ENCODE assay signal across 10 mouse cellular contexts in genomic region chr8:84024171-84024570, GRCm38 (mm10). TPM values are rescaled to one million over a fixed set of nuclear protein-coding genes. Genes with fewer than 3 reads are reported as not detected.
A peak's percentile ranks its signal among the peaks of the same experiment; 100 is the strongest.
DNase-seq lines count a peak whose midpoint lies in the region; ATAC-seq and TF ChIP-seq lines count a peak whose summit lies in the region.
"Had no signal": no experiment of that assay in that cellular context is flagged by ENCODE, and none has a peak within 500 bp of the region (broad histone marks: within the 10 kb centered on the region; RNA-seq: fewer than 3 reads in every experiment).

No protein-coding gene starts in this region.

- TF ChIP-seq CTCF in liver, postnatal 0 days (IDR thresholded peaks at IDR 0.05; ENCODE audit: low read depth) = peak; percentile 79

- H3K27me3 ChIP-seq in heart, embryonic 15.5 days = peaks cover 62% of the 10 kb centered on the region
- H3K27me3 ChIP-seq in liver, postnatal 0 days (ENCODE audit: insufficient read depth, low read length) = peaks cover 61% of the 10 kb centered on the region

- H3K9me3 ChIP-seq in heart, embryonic 15.5 days (replicated peaks) = no peaks in the 10 kb centered on the region
- no peaks in the 10 kb centered on the region for H3K9me3 ChIP-seq in liver, postnatal 0 days (ENCODE audit: low read length)
- H3K9me3 ChIP-seq: embryonic facial prominence, embryonic 12.5 days; limb, embryonic 15.5 days had no signal

- no peak for TF ChIP-seq EP300 in liver, postnatal 0 days (IDR thresholded peaks at IDR 0.05; ENCODE audit: low read depth)

- H3K27ac ChIP-seq in heart, embryonic 15.5 days = peak overlapping the region; percentile 66; the same call in 1 of the 2 replicates
- H3K27ac ChIP-seq in liver, postnatal 0 days (ENCODE audit: low read depth) = no peak overlapping the region
- H3K27ac ChIP-seq: embryonic facial prominence, embryonic 12.5 days; limb, embryonic 15.5 days had no signal

- H3K4me3 ChIP-seq in heart, embryonic 15.5 days = no peak overlapping the region
- no peak overlapping the region for H3K4me3 ChIP-seq in liver, postnatal 0 days (ENCODE audit: low read depth, low read length)
- H3K4me3 ChIP-seq: embryonic facial prominence, embryonic 12.5 days; limb, embryonic 15.5 days had no signal

- no peak for ATAC-seq in heart, embryonic 15.5 days (replicated peaks; ENCODE audit: insufficient number of reproducible peaks, insufficient read depth, low FRiP score, low read depth)
- ATAC-seq in liver, postnatal 0 days = no peak

- no peak overlapping the region for H3K9ac ChIP-seq in heart, embryonic 15.5 days
- H3K9ac ChIP-seq in liver, postnatal 0 days (replicated peaks) = no peak overlapping the region
- H3K9ac ChIP-seq: embryonic facial prominence, embryonic 12.5 days; limb, embryonic 15.5 days had no signal

- DNase-seq in heart, adult 11 months = no peak
- DNase-seq in 416B (ENCODE audit: low read depth) (peak; percentile 55), ES-CJ7 (ENCODE audit: low read depth, low spot score) (peak; percentile 94)
- peak; percentile 80 for DNase-seq in gastrocnemius, postnatal 10 days
- peak; percentile 75 for DNase-seq in liver, postnatal 0 days
- peak; percentile 70 for DNase-seq in thymus, postnatal 0 days (ENCODE audit: low spot score)
- DNase-seq in urinary bladder, adult 2 months (ENCODE audit: low spot score) = no peak

- WGBS in heart, embryonic 15.5 days = 21% methylated on average over 10 of the region's 10 CpGs
- WGBS in liver, postnatal 0 days (ENCODE audit: insufficient replicate concordance) = 11% methylated on average over 10 of the region's 10 CpGs

- H3K4me2 ChIP-seq in heart, embryonic 15.5 days = no peak overlapping the region
- H3K4me2 ChIP-seq in liver, postnatal 0 days (ENCODE audit: low read depth, low read length) = no peak overlapping the region
- H3K4me2 ChIP-seq: embryonic facial prominence, embryonic 12.5 days; limb, embryonic 15.5 days had no signal

- H3K36me3 ChIP-seq in heart, embryonic 15.5 days = no peaks in the 10 kb centered on the region
- H3K36me3 ChIP-seq in liver, postnatal 0 days (replicated peaks; ENCODE audit: insufficient read depth, low read length) = no peaks in the 10 kb centered on the region
- H3K36me3 ChIP-seq: embryonic facial prominence, embryonic 12.5 days; limb, embryonic 15.5 days had no signal

- peaks cover 47% of the 10 kb centered on the region for H3K4me1 ChIP-seq in heart, embryonic 15.5 days (replicated peaks)
- peaks cover 4% of the 10 kb centered on the region for H3K4me1 ChIP-seq in liver, postnatal 0 days (ENCODE audit: insufficient read depth)

RNA-seq across cellular contexts. Expression of gene Palm3, which starts 2.9 kb away (rescaled TPM):
- polyA plus RNA-seq in heart, embryonic 15.5 days (2015; fragmentation: Nextera tagmentation; extraction: Ambion mirVana) = 1.2 and 1.9 TPM in 2 replicates
- total RNA-seq in gastrocnemius, postnatal 10 days (2021) = 1 to 10 TPM in 1 of 2 experiments, under 1 TPM in 1; 0.99 to 1.1 TPM
- 0.04 TPM in 1 of 2 replicates, not detected in the other for polyA plus RNA-seq in liver, postnatal 0 days (2015; fragmentation: Nextera tagmentation; extraction: Ambion mirVana)
- 5.1 and 5.8 TPM in 2 replicates for polyA plus RNA-seq in thymus, postnatal 0 days (2015; fragmentation: Nextera tagmentation; extraction: Ambion mirVana)
- polyA plus RNA-seq in urinary bladder, adult 2 months (2012; rRNA removed) = 0.21 and 0.24 TPM in 2 replicates

RNA-seq across cellular contexts. Expression of gene 2210011C24Rik, which starts 12.2 kb away (rescaled TPM):
- polyA plus RNA-seq in heart, embryonic 15.5 days (2015; fragmentation: Nextera tagmentation; extraction: Ambion mirVana) = 0.31 and 0.57 TPM in 2 replicates
- 1 to 10 TPM; 1.7 to 2.0 TPM for total RNA-seq in gastrocnemius, postnatal 10 days (2021)
- polyA plus RNA-seq in liver, postnatal 0 days (2015; fragmentation: Nextera tagmentation; extraction: Ambion mirVana) = 0.40 TPM in 1 of 2 replicates, not detected in the other
- polyA plus RNA-seq in thymus, postnatal 0 days (2015; fragmentation: Nextera tagmentation; extraction: Ambion mirVana) = 0.23 and 0.60 TPM in 2 replicates
- polyA plus RNA-seq in urinary bladder, adult 2 months (2012; rRNA removed) = 0.14 and 0.15 TPM in 2 replicates
- polyA plus RNA-seq: embryonic facial prominence, embryonic 12.5 days had no signal

RNA-seq across cellular contexts. Expression of gene Il27ra, which starts 18.2 kb away (rescaled TPM):
- 5.4 and 6.6 TPM in 2 replicates for polyA plus RNA-seq in heart, embryonic 15.5 days (2015; fragmentation: Nextera tagmentation; extraction: Ambion mirVana)
- total RNA-seq in gastrocnemius, postnatal 10 days (2021) = under 1 TPM; 0.84 to 0.87 TPM
- polyA plus RNA-seq in liver, postnatal 0 days (2015; fragmentation: Nextera tagmentation; extraction: Ambion mirVana) = 0.76 and 0.88 TPM in 2 replicates
- polyA plus RNA-seq in thymus, postnatal 0 days (2015; fragmentation: Nextera tagmentation; extraction: Ambion mirVana) = 20.3 and 20.5 TPM in 2 replicates
- polyA plus RNA-seq in urinary bladder, adult 2 months (2012; rRNA removed) = 2.0 and 2.1 TPM in 2 replicates

RNA-seq across cellular contexts. Expression of gene Rln3, which starts 20.6 kb away (rescaled TPM):
- polyA plus RNA-seq in heart, embryonic 15.5 days (2015; fragmentation: Nextera tagmentation; extraction: Ambion mirVana) = 0.39 TPM in 1 of 2 replicates, not detected in the other
- not detected for total RNA-seq in gastrocnemius, postnatal 10 days (2021)
- polyA plus RNA-seq in liver, postnatal 0 days (2015; fragmentation: Nextera tagmentation; extraction: Ambion mirVana) = 0.18 TPM in 1 of 2 replicates, not detected in the other
- 5.3 and 5.7 TPM in 2 replicates for polyA plus RNA-seq in thymus, postnatal 0 days (2015; fragmentation: Nextera tagmentation; extraction: Ambion mirVana)
- polyA plus RNA-seq in urinary bladder, adult 2 months (2012; rRNA removed) = 0.21 and 0.30 TPM in 2 replicates
- polyA plus RNA-seq: embryonic facial prominence, embryonic 12.5 days; limb, embryonic 15.5 days had no signal

RNA-seq across cellular contexts. Expression of gene 1700067K01Rik, which starts 22.9 kb away (rescaled TPM):
- polyA plus RNA-seq in heart, embryonic 15.5 days (2015; fragmentation: Nextera tagmentation; extraction: Ambion mirVana) = 0.74 and 0.90 TPM in 2 replicates
- total RNA-seq in gastrocnemius, postnatal 10 days (2021) = under 1 TPM in 1 of 2 experiments, not detected in 1; 0.47 TPM
- polyA plus RNA-seq in liver, postnatal 0 days (2015; fragmentation: Nextera tagmentation; extraction: Ambion mirVana) = 0.87 and 0.99 TPM in 2 replicates
- polyA plus RNA-seq in thymus, postnatal 0 days (2015; fragmentation: Nextera tagmentation; extraction: Ambion mirVana) = 0.86 and 1.1 TPM in 2 replicates
- 0.18 and 0.19 TPM in 2 replicates for polyA plus RNA-seq in urinary bladder, adult 2 months (2012; rRNA removed)

Comparison
In these comparisons a context has a peak if more than half of its experiments do, and no peak if none do; other contexts are left out.
1. DNase-seq: peak in 416B (single experiment), ES-CJ7 (single experiment), gastrocnemius, postnatal 10 days (single experiment), liver, postnatal 0 days (single experiment) and thymus, postnatal 0 days (single experiment); none in heart, adult 11 months (single experiment) and urinary bladder, adult 2 months (single experiment).